Mouse (Mus musculus) embryo, embryonic 10.5 days (tissue): ENCODE results near the gene Qrfp.
A peak's percentile ranks its signal among the peaks of the same experiment; 100 is the strongest.

Source experiments
- DNase-seq: peaks from one replicate; pipeline ENCODE4 v3.0.0-alpha.2; 2015; ENCODE audit warnings: low spot score

Qrfp gene

DNA sequence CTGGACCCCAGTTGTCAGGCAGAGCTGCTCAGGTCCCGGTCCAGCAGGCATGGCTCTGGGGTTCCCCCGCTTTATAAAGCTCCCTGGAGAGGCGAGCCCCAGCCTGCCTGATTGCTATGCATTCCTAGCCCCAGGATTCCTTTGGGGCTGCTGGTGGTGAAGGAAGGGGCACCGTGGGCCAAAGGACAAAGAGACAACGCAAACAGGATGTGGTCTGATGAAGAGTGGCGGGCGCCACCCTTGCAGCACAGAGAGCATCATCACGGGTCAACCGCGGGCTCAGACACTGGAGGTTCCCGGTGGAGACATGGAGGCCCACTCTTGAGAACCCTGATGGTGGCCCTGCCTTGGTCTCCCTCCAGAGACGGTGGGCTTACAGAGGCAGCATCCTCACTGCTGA lies at the start of gene Qrfp:
TSS of gene Qrfp (minus strand) at position 137 of the 400 bp plus-strand sequence.
- DNase-seq = no peak

DNA sequence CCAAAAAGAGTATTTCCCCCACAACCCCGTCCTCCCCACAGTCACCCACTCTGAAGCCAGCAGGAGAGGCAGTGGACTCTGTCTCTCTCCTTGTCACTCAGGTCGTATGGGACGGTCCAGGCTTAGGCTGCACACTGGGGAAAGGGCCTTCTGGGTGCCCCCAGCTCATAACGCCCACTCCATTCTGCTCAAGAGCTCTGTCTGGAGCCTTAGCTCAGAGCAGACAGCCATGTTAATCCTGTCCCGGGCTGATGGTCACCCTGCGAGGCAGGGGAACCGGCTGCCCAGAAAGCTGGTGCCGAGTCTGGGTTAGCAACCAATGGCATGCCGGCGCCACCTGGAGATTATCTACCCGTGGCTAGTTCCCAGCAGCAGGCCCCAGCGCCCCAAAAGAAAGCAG lies 48.1 kb upstream of the Qrfp start:
- DNase-seq = no peak

DNA sequence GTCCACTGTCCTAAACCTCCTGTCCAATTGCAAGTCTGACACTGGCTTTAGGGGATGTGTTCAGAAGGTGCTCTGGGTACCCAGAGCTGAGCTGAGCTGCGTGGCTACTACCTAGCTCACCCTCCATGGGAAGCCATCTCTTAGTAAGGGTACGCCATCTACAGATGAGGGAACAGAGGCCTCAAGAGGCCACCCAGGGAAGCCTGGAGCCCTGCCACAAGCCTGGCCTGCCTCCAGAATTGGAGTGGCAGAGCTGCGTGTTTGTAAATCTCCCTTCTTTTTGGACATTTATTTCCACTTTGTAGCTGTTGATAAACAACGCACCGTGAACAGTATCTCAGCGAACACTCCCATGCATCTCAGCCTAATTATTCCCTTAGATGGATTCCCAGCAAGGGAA lies 46.8 kb upstream of the Qrfp start:
- DNase-seq = no peak

DNA sequence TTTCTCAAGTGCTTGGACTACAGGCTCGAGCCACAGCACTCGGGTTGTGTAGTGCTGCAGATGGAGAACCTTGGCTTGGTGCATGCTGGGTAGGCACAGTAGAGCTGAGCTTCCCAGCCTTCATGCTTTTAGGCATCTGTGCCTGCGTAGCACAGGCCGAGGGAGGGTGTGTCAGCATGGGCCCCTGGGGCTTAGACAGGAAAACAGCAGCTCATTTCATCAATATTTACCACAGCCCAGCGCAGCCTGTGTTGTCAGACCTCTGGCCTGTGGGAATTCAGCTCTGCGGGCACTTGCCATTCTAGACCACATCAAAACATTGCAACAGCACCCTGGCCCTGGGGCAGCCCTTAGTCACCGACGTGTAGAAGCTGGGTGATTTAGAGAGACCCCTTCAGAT lies 45.6 kb upstream of the Qrfp start:
- no peak for DNase-seq

DNA sequence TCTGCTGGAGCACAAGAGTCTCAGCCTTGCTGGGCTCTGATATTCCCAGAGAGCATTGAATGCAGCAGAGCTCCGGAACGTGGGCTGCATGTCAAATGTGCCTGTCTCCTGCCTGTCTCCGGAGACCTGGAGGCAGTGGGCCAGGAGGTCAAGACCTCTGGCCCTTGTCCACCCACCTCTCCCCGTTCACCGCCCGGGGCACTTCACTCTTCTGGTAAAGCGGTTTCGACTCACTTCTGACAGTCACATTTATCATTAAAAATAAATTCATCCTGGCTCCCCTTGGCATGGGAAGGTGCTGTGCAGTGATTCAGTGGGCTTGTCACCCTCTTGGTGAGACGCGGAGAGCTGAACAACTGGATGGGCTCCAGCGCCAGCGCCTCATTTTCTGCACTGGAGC lies 39.8 kb upstream of the Qrfp start:
- peak; percentile 52 for DNase-seq

DNA sequence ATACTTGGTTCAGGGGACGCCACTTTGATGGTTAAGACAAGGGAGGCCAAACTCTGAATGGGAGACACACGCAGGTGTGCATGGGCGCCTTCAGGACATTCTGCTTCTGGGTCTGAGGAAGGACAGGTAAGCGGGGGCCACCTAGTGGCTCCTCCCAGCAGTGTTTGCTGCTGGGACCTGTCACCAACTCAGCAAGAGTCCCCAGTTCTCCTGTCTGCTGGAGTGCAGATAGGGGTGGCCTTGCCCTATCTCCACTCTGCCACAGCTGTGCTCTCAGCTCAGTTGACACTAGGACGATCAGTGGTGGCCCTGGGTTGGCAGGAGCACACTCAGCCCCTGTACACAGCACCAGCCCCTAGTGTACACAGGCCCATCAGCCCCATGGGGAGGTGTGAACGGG lies 37.5 kb upstream of the Qrfp start:
- no peak for DNase-seq

DNA sequence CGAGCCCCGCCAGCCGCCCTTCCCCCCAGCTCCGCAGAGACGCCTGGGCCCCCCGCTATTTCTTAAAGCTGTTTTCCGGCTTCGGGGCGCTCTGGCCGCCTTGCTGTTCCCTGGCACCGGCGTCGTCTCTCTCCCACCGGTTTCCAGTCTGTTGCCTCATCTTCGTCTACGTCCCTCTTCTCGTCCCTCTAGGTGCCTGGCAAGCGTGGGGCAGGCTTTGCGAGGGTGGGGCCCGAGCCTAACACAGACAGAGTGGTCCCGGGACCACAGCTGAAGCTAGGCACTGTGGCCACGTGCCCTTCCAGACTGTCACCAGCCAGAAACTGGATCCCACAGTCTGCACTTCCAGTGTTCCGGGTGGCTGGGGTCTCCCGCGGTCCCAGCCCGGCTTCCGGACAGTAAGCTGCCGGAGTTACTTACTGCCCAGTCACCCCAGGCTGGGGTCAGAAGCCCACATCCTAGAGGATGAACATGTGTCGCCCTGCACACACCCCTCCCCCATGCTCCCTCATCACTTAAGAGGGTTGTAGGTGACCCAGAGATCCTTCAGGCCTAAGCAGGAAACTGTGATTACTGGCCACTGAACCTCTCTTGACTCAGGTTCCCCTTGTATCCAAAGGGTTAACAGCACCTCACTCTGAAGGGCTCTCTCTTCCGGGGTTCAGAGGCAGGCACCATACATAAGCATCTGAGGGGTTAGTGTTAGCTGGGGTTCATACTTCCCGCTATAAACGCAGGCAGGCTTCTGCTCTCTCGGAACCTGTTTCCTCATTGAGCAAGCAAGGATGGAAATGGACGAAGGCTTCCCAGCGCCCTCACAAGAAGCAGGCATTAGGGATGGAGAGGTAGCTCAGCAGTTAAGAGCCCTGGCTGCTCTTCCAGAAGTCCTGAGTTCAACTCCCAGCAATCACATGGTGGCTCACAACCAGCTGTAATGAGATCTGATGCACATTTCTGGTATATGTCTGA lies 36.6 kb upstream of the Qrfp start:
- DNase-seq = peak; percentile 41

DNA sequence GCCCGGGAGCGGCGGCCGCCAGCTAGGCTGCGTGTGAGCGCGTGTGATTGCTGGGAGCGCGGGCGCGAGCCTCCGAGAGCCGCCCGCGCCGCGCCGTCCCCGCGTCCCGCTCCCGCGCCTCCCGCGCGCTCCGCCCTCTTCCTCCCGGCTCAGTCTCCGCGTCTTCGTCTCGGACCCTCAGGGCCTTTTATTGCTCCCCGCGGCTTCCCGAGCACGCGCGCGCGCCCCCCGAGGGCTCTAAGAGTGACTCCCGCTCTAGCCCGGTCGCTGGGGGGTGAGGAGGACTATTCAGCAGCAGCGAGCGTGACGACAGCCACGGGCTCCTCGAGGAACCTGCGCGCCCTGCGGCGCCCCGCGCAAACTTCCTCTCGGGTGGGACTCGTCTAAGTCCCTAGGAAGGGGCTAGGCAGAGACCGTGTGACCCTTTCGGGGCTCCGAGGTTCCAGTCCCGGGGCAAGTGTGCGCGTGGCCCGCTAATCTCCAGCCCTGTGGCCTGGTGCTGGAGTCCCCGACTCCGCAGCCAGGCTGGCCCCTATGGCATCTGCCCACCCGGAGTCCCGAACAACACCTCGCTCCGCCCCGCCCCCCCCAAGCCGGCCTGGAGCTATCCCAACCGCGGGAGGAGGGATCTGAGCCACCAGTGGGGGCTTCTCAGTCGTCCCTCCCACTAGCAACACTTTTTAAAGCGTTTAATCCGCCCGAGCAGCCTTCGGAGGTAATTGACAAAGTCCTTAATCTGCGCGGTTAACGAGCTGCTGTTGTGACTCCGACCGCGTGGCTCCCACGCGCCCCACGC lies 35.7 kb upstream of the Qrfp start, which contains the start of gene Fibcd1:
TSS of gene Fibcd1 (minus strand) at position 110 of the 796 bp plus-strand sequence.
- peak; percentile 42 for DNase-seq

DNA sequence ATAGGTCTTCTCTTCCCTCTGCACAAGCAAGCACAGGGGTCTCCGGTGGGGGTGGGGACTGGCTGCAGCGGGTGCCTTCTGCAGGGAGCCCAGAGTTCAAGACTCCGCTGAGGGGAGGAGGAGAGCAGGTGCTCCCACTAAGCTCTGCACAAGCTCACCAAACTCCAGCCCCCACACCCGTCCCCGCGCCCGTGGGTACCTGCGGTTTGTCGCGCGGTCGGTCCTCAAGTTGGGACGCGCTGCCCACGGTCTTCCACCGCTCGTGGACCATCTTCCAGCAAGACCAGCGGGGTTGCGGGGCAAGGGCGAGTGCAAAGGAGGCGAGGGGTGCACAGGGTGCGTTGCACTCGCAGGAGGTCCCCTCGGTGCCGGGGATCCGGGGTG lies 35.1 kb upstream of the Qrfp start:
- DNase-seq = no peak

DNA sequence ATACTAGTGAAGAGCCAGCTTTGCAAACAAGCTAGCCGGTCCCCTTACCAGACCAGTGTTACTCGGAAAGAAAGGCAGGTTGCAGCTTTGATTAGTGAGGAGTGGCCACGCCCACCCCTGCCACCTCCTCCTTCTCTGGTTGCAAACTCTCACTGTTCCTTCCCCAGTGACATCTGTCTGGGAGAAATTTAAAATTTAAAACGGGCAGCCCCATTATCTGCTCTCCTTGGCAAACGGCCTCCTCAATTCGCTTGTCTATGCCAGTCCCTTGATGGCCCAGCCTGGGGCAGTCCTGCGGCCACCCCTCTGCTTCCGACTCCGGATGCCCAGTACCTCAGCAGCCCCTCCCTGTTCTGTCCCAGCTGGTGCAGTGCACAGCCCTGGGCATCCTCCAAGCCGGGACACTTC lies 34.4 kb upstream of the Qrfp start:
- DNase-seq = peak; percentile 37

DNA sequence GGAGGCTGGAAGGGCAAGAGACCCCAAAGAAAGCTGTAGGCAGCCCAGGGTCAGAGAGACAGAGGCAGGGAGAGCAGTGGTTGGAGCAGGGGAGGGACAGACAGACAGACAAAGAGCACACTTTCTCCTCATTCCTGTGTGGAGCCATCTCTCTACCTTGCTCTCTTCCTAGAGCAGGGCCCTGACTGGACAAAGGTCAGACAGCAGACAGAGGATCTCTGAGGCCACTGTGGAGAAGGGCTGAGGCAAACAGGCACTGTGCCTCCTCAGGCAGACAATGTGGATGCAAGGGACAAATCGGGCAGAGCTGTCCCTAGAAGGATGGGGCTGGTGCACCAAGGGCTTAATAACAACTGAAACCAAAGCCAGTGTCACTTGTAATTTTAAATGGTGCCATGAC lies 28.5 kb upstream of the Qrfp start:
- no peak for DNase-seq

DNA sequence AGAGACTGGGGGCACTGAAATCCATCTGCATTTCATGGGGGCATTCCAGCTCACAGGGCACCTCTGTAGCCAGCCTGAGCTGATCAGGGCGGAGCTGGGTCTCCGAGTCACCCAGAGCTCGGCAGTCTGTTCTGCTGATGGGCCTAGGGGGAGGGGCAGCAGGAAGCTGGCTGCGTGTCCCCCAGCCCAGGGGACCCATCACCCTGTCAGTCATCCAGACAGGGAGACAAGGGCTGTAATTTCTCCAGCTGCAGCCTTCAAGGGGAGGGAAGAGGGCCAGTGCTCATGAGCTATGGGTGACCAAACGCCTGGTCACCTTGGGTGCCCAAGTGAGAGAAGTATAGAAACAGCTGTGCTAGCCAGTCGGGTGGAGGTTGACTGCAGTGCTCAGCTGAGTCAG lies 26.6 kb upstream of the Qrfp start:
- DNase-seq = no peak

DNA sequence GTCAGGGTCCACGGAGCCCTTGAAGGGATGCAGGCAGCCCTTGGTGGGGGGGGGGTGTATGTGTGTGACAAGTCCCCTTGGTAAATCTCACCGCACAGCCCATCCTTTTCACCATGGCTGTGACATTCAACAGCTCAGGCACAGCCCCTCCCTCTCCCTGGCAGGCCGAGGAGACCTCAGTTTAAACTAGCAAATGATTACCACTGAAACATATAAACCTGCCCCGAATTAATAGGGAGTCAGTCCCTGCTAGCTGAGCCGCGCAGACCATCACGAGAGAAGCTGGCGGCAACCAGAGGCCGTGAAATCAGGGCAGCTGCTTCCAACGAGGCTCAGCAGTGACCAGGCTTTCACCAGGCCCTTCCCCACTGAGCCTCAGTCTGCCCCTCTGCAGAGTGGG lies 25.7 kb upstream of the Qrfp start:
- DNase-seq = no peak

DNA sequence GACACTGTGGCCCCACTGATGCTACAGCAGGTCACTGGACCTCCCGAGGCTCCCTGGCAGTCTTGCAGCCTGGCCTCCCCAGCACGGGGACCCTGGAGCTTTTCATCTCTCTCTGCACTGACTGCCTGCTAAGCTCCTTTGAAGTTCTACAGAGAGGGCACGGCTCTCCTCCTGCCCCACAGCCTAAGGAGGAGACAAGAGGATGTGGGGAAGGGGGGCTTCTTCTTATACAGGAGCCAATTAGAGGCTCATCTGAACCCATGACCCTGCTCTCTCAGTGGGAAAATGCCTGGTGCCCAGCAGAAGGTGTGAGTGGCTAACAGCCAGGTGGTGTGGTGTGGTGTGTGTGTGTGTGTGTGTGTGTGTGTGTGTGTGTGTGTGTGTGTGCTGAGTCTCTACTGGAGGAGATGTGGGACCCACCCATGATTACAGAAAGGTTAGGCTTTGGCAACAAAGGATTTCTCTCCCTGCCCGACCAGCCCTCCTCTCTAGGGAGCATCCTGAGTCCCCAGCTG lies 18.0 kb upstream of the Qrfp start:
- no peak for DNase-seq

DNA sequence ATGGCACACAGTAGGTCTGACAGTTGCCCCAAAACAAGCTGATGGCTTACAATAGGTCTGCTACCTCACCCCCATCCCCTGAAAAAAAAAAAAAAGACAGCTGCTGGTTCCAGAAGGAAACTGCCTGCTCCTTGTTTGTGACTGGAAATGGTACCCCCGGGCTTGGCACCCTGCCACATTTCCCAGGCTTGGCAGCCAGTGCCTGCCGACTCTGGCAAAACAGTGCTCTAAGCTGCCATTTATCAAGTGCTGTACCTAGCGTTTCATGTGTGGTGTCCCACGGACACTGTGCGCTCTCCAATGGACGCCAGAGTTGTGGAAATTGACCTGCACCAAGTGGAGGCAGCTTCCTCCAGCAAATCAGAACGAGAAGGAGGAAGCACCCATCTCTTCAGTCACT lies 17.5 kb upstream of the Qrfp start:
- DNase-seq = no peak

DNA sequence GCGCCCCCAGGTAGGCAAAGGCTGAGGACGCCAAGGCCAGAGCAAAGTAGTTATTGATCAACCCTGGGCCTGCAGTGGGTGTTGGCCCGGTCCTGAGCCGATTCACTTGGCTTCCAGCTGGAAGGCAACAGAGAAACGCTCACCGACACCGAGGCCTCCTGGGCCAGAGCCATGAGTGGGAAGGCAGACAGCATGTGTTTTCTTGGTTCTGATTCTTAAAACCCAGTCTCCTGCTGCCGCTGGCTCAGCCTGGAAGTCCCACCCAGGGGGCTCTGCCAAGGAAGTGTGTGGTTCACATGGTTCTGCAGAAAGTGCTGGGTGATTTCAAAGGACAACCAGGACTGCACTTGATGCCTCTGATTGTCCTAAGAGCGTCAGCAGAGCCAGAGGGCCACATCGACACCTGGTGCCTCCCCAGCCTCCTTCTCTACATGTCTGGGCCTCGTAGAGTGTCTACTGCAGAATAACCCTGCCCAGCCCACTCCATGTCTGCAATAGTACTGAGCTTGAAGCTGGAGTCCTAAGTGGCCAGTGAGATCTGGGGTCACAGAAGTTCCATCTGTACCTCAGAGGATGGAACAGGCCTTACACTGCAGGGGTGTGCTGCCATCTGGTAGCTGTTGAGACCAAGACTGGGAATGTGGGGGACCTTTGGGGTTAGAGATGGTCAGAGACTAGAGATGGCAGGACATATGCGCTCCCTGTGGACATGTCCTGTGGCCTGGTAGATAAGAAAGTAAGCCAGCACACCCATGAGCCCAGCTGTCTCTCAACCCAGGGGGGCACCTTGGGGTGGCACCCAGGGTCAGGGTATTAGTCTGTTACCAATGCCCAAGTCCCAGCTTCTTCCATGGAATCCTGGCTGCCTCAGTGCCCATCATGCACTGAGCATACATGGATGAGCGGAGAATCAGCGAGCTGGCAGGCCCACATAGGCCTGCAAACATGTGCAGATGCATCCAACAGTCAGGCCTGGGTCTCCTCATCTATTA lies 16.0 kb upstream of the Qrfp start:
- no peak for DNase-seq

DNA sequence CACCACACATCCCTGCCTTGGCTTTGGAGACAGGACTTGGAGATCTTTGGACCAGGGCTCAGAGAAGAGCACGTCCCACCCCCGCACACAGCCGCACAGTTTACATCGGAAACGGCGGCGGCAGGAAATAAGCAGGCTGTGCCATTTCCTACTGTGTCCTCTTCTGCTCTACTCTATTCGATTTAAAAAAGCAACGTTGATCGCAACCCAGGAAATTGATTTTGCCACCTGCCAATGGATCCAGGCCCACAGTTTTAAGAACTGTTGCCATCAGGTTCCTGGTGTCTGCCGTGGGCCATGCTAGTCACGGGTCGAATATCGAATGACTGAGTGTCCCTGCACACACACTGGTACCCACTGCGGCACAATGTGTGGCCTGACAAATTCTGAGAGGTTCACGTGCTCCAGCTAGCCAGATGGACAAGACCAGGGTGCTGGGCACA lies 15.1 kb upstream of the Qrfp start:
- no peak for DNase-seq

DNA sequence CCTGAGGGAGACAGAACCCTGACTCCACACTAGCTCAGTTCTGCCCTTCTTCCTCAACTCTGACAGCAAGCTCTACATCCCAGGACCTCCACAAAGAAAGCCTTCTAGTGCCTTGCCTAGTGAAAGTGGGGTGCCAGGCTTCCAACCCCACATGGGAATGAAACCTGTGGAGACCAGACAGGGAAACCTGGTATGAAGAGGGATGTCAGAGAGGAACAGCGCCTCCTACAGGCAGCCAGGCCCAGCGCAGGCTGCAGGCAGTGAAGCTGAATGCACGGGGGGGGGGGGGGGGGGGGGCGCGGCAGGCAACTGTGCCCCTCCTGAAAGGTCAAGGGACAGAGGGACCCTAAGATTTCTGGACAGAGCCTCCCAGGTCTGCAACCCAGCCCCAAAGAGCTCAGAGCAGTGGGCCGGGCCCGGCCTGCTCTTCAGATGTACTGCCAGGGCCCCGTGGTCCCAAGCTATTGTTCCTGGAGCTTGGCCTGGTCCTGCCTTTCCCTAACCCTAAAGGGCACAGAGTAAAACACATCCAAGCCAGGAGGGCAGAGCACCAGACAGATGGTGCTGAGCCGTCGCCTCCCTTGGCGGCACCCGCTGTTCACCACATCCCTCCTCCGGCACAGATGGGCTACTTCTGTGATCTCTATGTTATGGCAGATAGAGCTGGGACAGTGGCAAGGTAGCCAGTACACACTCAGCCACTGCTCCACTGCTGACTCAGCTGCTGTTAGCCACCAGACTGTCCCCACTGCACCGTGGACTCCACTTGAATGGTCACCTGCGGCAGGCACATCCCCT lies 13.8 kb upstream of the Qrfp start:
- DNase-seq = peak; percentile 37

DNA sequence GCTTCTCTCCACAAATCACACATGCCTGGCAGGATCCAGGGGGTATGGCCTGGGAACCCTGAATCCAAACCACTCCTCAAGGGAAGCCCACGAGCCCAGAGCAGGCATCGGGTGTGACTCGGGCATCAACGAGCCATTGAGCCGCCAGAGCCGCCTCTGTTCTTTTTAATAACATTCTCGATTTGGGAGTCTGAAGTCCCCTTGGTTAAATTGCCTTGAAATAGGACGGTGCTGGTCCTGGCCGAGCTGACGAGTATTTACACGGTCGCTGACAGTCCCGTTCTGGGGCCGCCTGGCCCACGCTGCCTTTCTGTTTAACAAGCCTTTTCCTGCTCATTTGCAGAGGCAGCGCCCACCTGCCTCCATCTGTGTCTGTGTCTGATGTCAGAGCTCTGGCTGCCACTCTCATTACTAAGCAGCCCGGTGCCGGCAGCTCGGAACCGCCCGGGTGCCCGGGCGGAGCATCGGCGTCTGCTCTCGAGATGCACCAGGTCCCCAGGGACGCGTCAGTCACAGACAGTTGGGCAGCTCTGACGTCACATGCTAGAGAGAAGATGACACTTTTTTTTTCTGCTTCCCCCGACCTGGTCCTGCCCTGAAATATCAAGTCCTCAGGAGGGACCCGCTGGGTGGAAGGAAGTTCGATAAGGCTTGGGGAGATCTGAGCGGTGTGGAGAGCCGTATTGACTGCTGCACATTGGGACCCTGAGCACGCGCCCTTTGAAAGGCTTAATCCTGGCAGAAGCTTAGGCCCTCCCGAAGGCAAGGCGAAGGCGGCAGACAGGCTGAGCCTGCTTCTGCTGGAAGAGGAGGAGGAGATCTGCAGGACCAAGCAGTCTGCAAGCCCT lies 12.4 kb upstream of the Qrfp start:
- peak; percentile 59 for DNase-seq

DNA sequence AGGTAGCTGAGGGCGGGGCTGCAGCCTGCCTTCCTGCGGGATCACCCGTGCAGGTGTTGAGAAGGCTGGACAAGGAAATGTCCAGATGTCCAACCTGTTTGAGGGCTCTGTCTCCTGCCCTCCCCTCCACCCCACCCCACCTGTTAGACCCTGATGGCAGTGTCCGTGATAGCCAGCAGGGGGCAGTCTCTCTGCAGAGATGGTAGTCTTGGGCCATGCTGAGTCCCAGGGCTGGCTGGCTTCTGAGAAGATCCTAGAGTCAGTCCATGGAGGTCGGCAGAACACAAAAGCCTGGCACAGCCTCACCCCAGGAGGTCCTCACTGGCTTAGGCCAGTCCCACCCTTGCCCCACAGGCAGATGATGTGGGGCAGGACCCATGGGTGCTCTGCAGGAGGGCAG lies 5.0 kb upstream of the Qrfp start:
- peak; percentile 80 for DNase-seq
